Mouse (Mus musculus): ENCODE measurements at regions not wholly inside any gene's neighbourhood (a gene's known extent, or its start where the extent isn't known, plus 50 kb on each side); places are given as distances from the start of the nearest gene placed in this dataset.

DNA sequence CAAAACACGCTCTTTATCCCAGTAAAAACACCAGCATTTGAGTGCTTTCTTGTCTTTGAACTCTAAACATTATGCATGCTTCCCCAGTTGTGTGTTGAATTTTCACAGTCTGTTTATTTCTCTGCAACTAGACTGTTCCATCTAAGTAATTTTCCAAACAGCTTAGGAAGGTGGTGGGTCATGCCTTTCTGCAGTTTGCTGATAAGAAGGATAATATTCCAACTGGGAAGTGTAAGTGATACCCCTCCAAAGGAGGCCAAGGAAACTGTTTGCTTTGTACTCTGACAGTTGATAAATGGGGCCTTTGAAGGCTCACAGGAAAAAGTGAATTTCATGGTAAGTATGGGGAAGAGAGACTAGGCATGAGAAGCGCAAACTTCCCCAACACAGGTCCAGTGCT, 1354.4 kb downstream of the Gsdmc2 start:
- TF ChIP-seq POLR2A (IDR thresholded peaks at IDR 0.05; ENCODE audit: control insufficient read depth, extremely low read depth, insufficient read depth, low read length, poor library complexity) (no peak), CTCF (IDR thresholded peaks at IDR 0.05; ENCODE audit: borderline replicate concordance, control insufficient read depth, extremely low read depth, insufficient read depth, low read length, poor library complexity) (no peak)
